Mouse (Mus musculus) liver, embryonic 13.5 days (tissue): ENCODE results near the gene Pknox2. TPM values are rescaled to one million over a fixed set of nuclear protein-coding genes. Genes with fewer than 3 reads are reported as not detected.

Source experiments
- ATAC-seq: fragments of 200-750 bp; cut with Nextera tagmentation; 2 replicates; pipeline ENCODE4 v1.8.0; 2017; ENCODE audit warnings: low read depth, mild to moderate bottlenecking, moderate number of reproducible peaks, moderate library complexity
- DNase-seq: peaks from one replicate; pipeline ENCODE4 v3.0.0; 2022
- H3K27ac ChIP-seq: fragments of 300-500 bp; sonication (generic); 2 replicates; pipeline ENCODE4 v1.5.1; 2015; ENCODE audit warnings: moderate library complexity, mild to moderate bottlenecking, inconsistent platforms
- H3K27me3 ChIP-seq: fragments of 300-500 bp; sonication (generic); 2 replicates; pipeline ENCODE4 v1.6.1; 2015; ENCODE audit warnings: mild to moderate bottlenecking, inconsistent platforms
- H3K36me3 ChIP-seq: fragments of 300-500 bp; sonication (generic); 2 replicates; pipeline ENCODE4 v1.6.1; 2015; ENCODE audit warnings: mild to moderate bottlenecking, inconsistent platforms
- H3K4me1 ChIP-seq: fragments of 300-500 bp; sonication (generic); replicated peaks from 2 replicates; pipeline ENCODE4 v1.6.1; 2015; ENCODE audit warnings: inconsistent platforms
- H3K4me2 ChIP-seq: fragments of 300-500 bp; sonication (generic); 2 replicates; pipeline ENCODE4 v1.6.1; 2015; ENCODE audit warnings: inconsistent platforms, mild to moderate bottlenecking, moderate library complexity
- H3K4me3 ChIP-seq: fragments of 300-500 bp; sonication (generic); replicated peaks from 2 replicates; pipeline ENCODE4 v1.5.1; 2015; ENCODE audit warnings: mild to moderate bottlenecking, inconsistent platforms
- H3K9ac ChIP-seq: fragments of 300-500 bp; sonication (generic); 2 replicates; pipeline ENCODE4 v1.6.1; 2015; ENCODE audit warnings: mild to moderate bottlenecking, inconsistent platforms
- H3K9me3 ChIP-seq: fragments of 300-500 bp; sonication (generic); replicated peaks from 2 replicates; pipeline ENCODE4 v1.6.1; 2016; ENCODE audit warnings: inconsistent platforms
- WGBS: fragments of 180-500 bp; shearing (Covaris S2); methylation state at CpG from one replicate; pipeline ENCODE4 v1.1.7; 2015; ENCODE audit not compliant: insufficient replicate concordance; 5-methylcytosine and 5-hydroxymethylcytosine counted together
- polyA plus RNA-seq: library from polyadenylated mRNA; unstranded; fragments of >200 nt; fragmentation: Nextera tagmentation; extraction: Ambion mirVana; gene quantifications from 2 replicates; pipeline ENCODE4 v1.2.1, GENCODE M21; 2015

Gene Pknox2
- polyA plus RNA-seq, 1 experiment from 2014 or later: 0.36 TPM

DNA sequence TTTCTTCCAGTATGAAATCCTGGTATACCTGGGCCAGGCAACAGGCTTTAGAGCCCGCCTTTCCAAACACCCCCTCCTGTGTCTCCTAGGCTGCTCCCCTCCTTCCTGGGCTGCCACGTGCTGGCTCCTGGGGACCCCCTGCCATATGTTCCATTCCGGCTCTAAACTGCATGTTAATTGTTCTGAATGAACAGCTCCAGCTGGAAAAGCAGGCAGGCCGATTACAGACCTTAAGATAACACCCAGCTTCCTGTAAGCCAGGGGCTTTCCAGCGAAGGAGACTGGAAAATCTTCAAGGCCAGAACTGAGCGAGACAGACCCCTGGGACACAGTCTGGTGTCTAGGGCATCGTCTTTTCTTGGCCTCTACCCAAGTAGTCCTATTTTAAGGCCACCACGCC is 133.6 kb downstream of the Pknox2 start:
- WGBS: 35% methylated on average over 8 of the region's 8 CpGs
- H3K9ac ChIP-seq: no peak overlapping the region
- DNase-seq: no peak
- H3K36me3 ChIP-seq: no peaks in the 10 kb centered on the region
- H3K4me1 ChIP-seq: no peaks in the 10 kb centered on the region
- H3K4me2 ChIP-seq: no peak overlapping the region
- ATAC-seq: no peak
- no peaks in the 10 kb centered on the region for H3K27me3 ChIP-seq
- H3K4me3 ChIP-seq: no peak overlapping the region
- H3K9me3 ChIP-seq: no peaks in the 10 kb centered on the region
- no peak overlapping the region for H3K27ac ChIP-seq

DNA sequence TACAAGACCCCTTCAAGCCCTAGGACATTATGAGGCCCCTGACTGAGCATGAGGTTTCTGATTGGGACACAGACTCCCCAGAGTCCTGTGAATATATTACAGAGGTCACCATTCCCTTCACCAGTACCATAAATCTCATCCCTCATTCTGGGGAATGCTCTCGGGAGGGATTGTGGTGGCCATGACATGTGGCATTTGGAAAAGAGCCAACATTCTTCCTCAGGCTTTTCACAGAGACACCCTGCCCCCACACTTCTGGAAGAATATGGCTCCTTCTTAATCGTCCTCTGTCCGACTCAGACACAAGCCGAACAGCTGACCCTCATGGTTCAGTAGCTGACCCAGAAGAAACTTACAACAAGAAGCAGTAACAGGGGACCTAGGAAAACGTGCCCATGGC is 139.1 kb downstream of the Pknox2 start:
- ATAC-seq: no peak
- Histone ChIP-seq H3K4me1 (no peaks in the 10 kb centered on the region), H3K4me2 (no peak overlapping the region), H3K27ac (no peak overlapping the region), H3K27me3 (no peaks in the 10 kb centered on the region), H3K9me3 (no peaks in the 10 kb centered on the region), H3K36me3 (no peaks in the 10 kb centered on the region), H3K9ac (no peak overlapping the region), H3K4me3 (no peak overlapping the region)
- WGBS: 40% methylated on average over 5 of the region's 5 CpGs
- DNase-seq: no peak

DNA sequence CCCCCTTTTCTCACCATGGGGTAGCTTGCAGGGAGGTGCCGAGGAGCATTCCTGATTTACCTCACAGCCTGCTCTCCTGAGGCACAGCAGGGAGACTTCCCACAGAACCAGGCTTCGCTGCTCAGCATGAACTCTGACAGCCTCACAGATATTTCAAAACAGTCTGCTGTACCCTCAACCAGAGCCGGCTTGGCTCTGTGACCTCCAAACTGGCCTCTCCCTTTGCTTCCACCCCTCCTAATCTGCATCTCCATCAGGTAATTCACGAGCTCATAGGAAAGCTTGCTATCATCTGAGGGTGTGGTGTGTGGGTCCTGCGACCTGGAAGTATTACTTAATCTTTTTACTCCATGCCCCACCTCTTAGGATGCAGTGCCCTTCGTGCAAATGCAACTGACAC is 142.5 kb downstream of the Pknox2 start:
- H3K9me3 ChIP-seq: no peaks in the 10 kb centered on the region
- H3K4me2 ChIP-seq: no peak overlapping the region
- 30% methylated on average over 6 of the region's 6 CpGs for WGBS
- H3K36me3 ChIP-seq: no peaks in the 10 kb centered on the region
- DNase-seq: no peak
- H3K27me3 ChIP-seq: no peaks in the 10 kb centered on the region
- no peaks in the 10 kb centered on the region for H3K4me1 ChIP-seq
- no peak overlapping the region for H3K27ac ChIP-seq
- no peak for ATAC-seq
- no peak overlapping the region for H3K4me3 ChIP-seq
- no peak overlapping the region for H3K9ac ChIP-seq

DNA sequence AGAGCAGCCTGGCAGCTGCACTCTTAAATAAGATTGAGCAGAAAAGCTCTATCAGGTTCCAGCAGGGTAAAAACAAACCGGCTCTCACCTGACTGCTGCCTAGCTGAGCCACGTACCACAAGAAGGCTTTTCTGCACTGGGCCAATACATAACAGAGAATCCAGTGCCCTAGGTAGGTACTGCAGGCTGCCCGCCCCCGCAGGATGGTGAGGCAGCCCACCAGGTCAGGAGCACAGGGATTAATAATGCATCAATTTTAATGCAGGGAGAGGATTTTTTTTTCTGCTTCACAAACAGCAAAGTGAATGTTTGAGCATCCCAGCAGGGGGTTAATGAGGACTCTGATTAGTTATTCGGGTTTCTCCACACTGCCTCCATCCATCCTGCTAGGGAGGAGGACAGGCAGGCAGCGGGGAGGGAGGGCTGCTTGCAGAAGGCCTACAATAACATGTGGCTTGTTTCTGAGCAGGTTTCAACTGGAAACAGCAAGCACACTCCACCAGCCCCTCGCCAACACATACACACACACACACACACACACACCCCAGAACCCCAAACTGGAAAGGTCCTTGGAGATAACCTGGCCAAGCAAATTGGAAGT is 145.2 kb downstream of the Pknox2 start:
- no peak overlapping the region for H3K27ac ChIP-seq
- H3K4me3 ChIP-seq: no peak overlapping the region
- no peaks in the 10 kb centered on the region for H3K36me3 ChIP-seq
- no peak for ATAC-seq
- 33% methylated on average over 7 of the region's 7 CpGs for WGBS
- no peak overlapping the region for H3K4me2 ChIP-seq
- H3K9ac ChIP-seq: no peak overlapping the region
- DNase-seq: no peak
- no peaks in the 10 kb centered on the region for H3K9me3 ChIP-seq
- no peaks in the 10 kb centered on the region for H3K27me3 ChIP-seq
- H3K4me1 ChIP-seq: no peaks in the 10 kb centered on the region

DNA sequence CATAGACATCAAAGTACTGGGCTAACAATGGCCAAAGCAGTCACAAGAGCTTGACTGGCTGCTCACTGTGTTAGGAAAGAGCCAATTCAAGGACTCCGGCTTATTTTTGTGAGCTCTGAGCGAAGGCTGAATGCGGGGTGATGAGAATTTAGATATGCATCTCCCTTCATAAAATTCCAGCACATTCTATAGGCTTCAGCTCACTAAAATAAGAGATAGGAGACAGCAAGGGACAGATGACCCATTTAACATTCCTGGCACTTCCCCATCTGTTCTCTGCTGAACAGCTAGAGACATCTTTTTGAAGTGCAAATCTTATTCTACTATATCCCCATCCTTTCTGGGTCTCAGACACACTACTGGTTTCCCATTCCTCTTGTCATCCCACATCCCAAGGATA is 147.8 kb downstream of the Pknox2 start:
- H3K9ac ChIP-seq: no peak overlapping the region
- ATAC-seq: no peak
- no peaks in the 10 kb centered on the region for H3K36me3 ChIP-seq
- H3K4me3 ChIP-seq: no peak overlapping the region
- H3K4me1 ChIP-seq: no peaks in the 10 kb centered on the region
- 68% methylated on average over 3 of the region's 3 CpGs for WGBS
- no peaks in the 10 kb centered on the region for H3K27me3 ChIP-seq
- H3K27ac ChIP-seq: no peak overlapping the region
- H3K9me3 ChIP-seq: no peaks in the 10 kb centered on the region
- no peak overlapping the region for H3K4me2 ChIP-seq
- DNase-seq: no peak

DNA sequence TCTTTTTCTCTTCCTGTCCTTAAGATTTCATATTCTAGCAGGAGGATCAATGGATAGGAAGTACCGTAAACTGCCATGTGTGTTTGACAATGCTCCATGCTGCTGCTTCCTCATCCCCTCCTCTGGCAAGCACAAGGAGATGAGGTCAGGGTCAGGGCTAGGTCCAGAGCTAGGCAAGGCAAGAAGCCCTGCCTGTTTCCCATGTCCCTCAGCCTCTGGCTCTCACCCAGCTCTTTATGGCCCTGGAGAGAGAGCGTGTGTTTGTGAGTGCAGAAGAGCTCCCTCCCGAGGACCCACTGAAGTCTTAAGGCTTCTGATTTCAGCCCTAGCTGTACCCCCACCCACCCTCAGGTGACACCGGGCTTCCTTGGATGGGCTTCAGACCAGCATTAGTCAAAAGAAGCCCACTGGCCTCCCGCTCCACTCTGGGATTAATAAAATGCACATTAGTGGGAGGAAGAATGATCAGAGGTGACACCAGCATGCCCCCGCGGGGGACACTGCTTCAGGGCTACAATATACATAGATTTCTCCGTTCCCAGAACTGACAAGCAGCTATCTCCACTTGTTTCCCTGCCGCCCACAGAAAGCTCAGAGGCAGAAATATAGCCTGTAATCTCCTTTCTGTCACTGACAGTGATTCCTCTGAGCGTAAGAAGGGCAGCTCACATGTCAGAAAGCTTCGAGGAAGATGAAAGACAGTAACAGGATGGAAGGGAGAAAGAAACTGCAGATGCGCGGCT is 156.4 kb downstream of the Pknox2 start:
- Histone ChIP-seq H3K4me1 (no peaks in the 10 kb centered on the region), H3K9ac (no peak overlapping the region), H3K4me3 (no peak overlapping the region), H3K27me3 (no peaks in the 10 kb centered on the region), H3K36me3 (no peaks in the 10 kb centered on the region), H3K27ac (no peak overlapping the region), H3K9me3 (no peaks in the 10 kb centered on the region), H3K4me2 (no peak overlapping the region)
- 54% methylated on average over 13 of the region's 13 CpGs for WGBS
- no peak for DNase-seq
- ATAC-seq: no peak

DNA sequence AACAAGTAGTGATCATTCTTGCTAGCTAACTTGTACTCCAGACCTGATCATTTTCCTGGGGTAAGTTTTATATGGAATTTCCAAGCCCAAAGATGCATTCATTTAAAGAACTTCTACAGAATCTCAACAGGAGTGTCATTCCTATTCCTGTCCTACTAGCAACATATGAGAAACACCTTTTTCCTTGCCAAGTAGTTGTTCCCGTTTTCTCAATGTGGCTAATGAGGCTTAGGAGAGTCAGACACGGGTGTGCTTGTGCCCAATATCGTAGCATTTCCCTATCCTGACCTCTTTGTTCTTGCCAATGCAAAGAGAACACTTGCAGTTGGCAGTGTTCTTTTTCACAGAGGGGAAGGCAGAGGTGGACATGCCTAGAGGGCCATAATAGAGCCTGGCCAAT is 157.2 kb downstream of the Pknox2 start:
- H3K4me3 ChIP-seq: no peak overlapping the region
- no peak overlapping the region for H3K27ac ChIP-seq
- no peaks in the 10 kb centered on the region for H3K4me1 ChIP-seq
- no peaks in the 10 kb centered on the region for H3K9me3 ChIP-seq
- DNase-seq (no peak), ATAC-seq (no peak)
- no peak overlapping the region for H3K4me2 ChIP-seq
- no peaks in the 10 kb centered on the region for H3K36me3 ChIP-seq
- no peaks in the 10 kb centered on the region for H3K27me3 ChIP-seq
- no peak overlapping the region for H3K9ac ChIP-seq
- 62% methylated on average over 3 of the region's 3 CpGs for WGBS

DNA sequence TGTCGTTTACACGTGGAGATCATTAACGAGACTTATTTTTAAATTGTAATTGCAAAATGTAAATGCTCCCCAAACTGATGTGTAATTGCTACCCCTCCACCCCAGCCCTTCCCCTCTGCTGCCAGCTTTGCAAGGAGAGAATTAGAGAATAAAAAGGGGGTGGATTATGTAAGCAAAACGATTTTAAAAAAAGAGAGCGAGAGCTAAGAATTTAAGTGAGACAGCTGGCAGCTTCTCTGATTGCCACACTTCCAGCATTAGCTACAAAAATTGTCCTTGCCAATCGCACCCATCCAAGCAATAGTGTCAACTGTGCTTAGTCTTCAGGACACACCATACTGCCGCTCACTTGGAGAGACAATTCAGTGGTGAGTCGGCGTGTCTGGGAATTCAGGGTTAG is 162.0 kb downstream of the Pknox2 start:
- Histone ChIP-seq H3K4me2 (no peak overlapping the region), H3K9ac (no peak overlapping the region), H3K9me3 (no peaks in the 10 kb centered on the region), H3K36me3 (no peaks in the 10 kb centered on the region), H3K27ac (no peak overlapping the region), H3K27me3 (no peaks in the 10 kb centered on the region), H3K4me1 (no peaks in the 10 kb centered on the region), H3K4me3 (no peak overlapping the region)
- 73% methylated on average over 9 of the region's 9 CpGs for WGBS
- ATAC-seq (no peak), DNase-seq (no peak)

DNA sequence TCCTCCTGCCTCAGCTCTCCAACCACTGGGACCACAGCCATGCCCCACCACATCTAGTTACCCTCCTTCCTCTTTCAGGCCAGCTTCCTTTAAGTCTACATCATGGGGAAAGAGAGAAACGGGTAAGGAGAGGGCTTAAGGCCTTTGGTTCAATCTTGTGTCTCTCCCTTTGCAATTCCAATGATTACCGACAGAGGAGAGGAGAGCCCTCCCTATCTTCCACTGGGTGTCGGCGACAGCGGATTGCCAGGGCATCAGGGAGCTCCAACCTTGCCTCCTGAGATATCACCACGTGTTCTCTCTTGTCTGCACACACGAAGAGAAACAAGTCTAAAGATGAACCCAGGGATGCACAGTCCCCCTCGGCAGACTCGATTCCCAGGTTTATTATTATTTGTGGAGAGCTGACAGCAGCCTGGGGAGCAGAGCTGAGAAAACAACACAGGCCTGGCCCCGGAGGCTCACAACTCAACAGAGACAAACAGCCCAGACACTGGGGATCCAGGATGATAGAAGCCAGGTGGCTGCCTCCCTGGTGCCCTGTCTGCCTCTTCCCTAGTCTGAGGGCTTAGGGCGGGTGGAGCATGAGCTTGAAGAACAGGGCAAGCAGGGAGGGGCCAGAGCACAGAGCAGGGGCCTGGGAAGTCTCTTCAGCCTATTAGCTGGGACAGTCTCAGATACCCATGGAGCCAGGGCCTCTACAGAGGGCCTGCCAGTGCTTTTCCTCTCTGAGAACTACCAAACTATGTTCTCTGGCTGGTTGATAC is 170.4 kb downstream of the Pknox2 start:
- Histone ChIP-seq H3K4me2 (no peak overlapping the region), H3K36me3 (no peaks in the 10 kb centered on the region), H3K9ac (no peak overlapping the region), H3K4me3 (no peak overlapping the region), H3K27ac (no peak overlapping the region), H3K27me3 (no peaks in the 10 kb centered on the region), H3K4me1 (no peaks in the 10 kb centered on the region), H3K9me3 (no peaks in the 10 kb centered on the region)
- ATAC-seq (no peak), DNase-seq (no peak)
- WGBS: 42% methylated on average over 11 of the region's 11 CpGs

DNA sequence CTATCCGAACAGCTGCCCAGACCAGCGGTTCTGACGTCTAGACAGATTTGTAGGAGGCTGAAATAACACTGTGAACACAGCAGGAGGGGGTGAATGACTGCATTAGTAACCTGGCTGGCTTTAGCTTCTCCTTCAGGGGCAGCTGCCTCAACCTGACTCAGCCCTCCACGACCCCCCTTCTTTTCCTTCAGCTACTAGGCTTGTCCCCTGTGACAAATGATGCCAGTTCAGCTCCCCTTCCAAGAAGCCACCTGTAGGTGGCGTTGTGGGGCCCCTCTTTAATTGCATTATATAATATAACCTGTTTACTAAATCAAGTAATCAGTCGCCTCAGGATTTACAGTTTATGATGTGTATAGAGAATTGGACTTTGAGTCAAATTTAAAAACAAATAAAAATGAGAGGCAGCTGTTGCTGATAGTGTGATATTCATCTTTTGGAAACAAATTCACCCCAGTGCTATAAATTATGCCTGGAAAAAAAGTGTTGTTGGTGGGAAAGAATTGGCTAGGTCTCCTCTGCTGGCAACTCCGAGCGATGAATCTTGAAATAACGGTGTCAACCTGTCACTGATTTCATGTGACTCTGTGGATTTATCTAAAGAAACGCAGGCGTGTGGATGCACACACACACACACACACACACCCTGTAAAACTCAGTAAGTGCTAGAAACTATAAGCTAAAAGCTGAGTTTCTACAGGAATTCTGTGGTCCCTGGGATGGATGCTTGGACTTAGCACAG is 173.6 kb downstream of the Pknox2 start:
- ATAC-seq (no peak), DNase-seq (no peak)
- 57% methylated on average over 11 of the region's 11 CpGs for WGBS
- Histone ChIP-seq H3K4me3 (no peak overlapping the region), H3K9ac (no peak overlapping the region), H3K36me3 (no peaks in the 10 kb centered on the region), H3K9me3 (no peaks in the 10 kb centered on the region), H3K4me1 (no peaks in the 10 kb centered on the region), H3K27ac (no peak overlapping the region), H3K27me3 (no peaks in the 10 kb centered on the region), H3K4me2 (no peak overlapping the region)

DNA sequence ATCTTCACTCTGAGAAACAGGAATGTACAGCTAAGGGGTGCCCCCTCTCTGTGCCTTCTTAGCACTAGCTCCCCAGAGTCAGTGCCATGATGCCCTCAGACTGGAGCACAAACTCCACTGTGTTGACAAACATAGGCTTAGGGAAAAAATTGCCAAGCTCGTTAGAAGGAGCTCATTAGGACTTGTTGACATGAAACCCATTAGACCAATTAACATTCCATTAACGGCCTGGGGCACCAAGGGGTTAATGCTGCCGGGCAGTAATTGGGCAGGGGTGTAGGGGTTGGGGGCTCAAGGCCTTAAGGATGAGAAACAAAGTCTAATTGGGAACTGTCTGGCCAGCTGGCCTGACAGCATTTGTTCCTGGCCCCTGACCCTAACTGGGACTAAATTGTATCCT is 175.1 kb downstream of the Pknox2 start:
- ATAC-seq (no peak), DNase-seq (no peak)
- H3K9me3 ChIP-seq: no peaks in the 10 kb centered on the region
- H3K9ac ChIP-seq: no peak overlapping the region
- H3K27ac ChIP-seq: no peak overlapping the region
- H3K36me3 ChIP-seq: no peaks in the 10 kb centered on the region
- H3K27me3 ChIP-seq: no peaks in the 10 kb centered on the region
- no peak overlapping the region for H3K4me3 ChIP-seq
- H3K4me1 ChIP-seq: no peaks in the 10 kb centered on the region
- H3K4me2 ChIP-seq: no peak overlapping the region
- 45% methylated on average over 3 of the region's 3 CpGs for WGBS
